Mouse (Mus musculus) embryo, embryonic 9.5 days (tissue): ENCODE data around the gene Msantd1.
A peak's percentile ranks its signal among the peaks of the same experiment; 100 is the strongest.
"Not testable (repeated sequence)": the region's sequence is repeated elsewhere in the genome, so short reads cannot be mapped to it uniquely, and the experiment has no call there.

Source experiments
- DNase-seq: peaks from one replicate; pipeline ENCODE4 v3.0.0-alpha.2; 2017; ENCODE audit errors: extremely low spot score

Msantd1 gene

DNA sequence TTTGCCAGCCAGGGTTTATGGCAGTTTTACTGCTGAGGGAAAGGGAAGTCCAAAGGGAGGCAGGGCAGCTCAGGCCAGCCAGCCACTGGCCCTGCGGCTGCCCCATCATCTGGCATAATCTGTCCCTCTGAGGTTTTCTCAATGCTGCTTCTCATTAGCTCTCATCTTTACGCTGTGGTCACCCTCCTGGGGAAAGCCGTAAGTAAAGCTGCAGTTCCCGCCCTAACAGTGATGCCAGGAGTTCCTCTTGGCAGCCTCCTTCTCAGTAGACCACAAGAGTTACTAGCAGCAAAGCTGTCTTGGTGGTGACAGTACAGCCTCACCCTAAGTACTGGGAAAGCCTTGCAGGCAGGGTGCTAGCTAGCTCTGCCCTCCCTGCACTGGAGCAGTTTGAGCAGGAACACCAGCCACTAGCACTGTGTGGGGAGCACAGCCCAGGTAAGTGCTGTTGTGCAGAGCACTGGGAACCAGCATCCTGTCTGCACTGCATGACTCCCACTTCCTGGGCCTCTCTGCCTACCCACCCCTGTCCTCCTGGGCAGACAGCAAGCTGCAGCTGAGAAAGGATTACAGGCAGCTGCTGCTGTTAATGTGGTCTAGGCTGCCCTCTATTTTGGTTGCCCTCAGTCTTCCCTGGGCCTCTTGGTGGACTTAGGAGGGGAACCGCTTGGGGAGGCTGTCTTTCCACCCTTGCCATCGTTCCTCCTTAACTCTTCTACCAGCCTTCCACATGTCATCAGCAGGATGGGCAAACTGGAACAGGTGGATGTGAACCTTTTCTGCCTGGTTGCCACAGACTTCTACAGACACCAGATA is at the start of gene Msantd1:
TSS of gene Msantd1 (plus strand) at position 103 of the 816 bp plus-strand sequence.
- DNase-seq = no peak

DNA sequence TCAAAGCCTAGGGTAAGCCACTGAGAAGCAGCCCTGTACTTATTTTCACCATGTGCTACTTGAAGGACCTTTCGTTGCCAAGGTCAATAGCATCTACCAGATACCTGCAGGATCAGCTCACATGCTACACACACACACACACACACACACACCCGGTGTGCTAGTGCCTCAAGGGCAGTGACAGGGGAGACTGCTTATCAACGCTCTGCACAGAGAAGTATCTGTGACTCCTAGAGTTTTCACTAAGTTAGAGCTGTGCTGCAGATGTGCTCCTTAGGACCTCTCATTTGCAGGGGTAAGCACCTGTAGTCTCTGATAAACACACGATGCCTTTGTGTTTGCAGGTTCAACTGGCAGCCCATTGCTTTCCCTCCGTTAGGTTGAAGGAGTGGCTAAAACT is 42.4 kb upstream of the Msantd1 start:
- no peak for DNase-seq

DNA sequence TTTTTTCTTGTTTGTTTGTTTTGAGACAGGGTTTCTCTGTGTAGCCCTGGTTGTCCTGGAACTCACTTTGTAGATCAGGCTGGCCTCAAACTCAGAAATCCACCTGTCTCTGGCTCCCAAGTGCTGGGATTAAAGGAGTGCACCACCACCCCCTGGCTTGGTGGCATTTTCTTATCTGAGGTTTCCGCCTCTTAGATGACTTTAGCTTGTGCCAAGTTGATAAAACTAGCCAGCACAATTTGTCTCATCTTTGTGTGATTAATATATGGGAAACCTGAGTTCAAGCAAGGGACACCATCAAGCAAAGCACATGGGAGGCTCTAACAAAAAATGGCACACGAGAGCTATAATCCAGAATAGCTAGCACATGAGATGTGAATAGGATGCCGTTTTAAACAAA is 27.5 kb upstream of the Msantd1 start:
- not testable (repeated sequence) for DNase-seq

DNA sequence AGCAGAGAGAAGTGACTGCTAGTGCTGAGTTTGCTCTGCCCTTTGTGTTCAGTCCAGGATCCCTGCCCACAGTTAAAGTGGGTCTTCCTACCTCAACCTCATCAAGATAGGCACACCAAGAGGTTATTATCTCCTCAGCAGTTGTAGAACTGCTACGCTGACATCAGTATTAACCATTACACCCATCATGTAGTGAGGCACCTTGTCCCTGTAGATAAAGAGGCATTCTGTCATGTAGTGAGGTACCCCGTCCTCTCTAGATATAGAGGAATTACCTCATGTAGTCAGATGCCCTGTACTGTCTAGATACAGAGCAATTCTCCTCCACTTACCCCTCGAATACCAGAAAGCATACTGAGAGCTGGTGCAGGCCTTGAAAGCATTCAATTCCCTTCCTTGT is 26.8 kb upstream of the Msantd1 start:
- DNase-seq = no peak

DNA sequence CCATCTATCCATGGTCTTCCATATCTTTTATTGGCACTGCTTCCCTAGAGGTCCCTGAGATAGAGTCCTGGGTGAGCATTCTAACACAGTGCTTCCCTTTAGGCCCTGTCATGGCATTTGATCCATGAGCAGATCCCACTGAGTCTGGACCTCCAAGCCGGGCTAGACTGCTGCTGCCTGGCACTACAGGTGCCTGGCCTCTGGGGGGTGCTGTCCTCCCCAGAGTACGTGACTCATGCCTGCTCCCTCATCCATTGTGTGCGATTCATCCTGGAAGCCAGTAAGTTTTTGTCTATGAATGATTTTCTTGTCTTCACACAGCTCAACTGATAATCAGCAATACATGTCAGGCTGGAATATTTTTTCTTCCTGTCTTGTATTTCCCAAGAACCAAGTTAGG is 22.6 kb upstream of the Msantd1 start:
- no peak for DNase-seq

DNA sequence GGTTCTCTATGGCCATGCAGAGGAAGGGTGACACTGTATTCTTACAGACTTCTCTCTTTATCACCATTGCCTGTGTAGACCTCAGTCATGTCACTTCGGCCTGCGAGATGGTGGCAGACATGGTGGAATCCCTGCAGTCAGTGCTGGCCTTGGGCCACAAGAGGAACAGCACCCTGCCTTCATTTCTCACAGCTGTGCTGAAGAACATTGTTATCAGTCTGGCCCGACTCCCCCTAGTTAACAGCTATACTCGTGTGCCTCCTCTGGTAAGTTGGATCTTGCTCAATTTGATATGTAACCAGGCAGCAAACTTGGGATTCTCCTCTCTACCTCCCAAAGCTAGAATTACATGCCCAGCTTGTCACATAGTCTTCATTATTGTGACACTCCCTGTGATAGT is 18.6 kb upstream of the Msantd1 start:
- no peak for DNase-seq

DNA sequence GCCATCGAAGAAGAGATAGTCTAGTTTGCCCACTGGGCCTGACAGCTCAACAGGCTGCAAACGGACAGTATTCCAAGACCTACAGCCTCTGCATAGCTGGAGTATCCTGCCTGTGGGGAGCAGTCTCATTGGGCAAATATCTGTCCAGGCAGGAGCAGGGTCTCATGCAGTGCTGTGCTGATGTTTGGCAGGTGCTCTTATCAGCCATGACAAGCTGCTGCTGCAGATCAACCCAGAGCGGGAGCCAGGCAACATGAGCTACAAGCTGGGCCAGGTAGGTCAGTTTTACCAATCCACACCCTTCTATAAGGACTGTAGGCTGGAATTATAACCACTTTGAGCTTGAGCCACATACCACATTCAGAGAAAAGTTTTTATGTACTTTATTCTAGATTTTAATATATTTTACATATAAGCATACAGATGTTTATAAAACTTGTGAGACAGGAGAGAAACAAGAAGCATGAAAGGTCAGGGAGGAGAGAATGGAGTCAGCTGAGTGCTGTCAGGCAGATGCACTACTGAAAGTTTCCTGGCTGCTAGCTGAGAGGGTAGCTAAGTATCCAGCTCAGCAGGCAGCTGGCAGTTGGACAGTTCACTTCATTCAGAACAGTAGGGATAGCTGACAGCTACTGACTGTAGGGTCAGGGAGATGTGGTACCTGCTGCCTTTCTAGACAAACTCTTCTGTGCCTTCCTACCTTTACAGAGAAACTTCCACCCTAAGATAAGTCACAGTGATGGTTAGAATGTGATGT is 10.9 kb upstream of the Msantd1 start:
- DNase-seq = no peak

DNA sequence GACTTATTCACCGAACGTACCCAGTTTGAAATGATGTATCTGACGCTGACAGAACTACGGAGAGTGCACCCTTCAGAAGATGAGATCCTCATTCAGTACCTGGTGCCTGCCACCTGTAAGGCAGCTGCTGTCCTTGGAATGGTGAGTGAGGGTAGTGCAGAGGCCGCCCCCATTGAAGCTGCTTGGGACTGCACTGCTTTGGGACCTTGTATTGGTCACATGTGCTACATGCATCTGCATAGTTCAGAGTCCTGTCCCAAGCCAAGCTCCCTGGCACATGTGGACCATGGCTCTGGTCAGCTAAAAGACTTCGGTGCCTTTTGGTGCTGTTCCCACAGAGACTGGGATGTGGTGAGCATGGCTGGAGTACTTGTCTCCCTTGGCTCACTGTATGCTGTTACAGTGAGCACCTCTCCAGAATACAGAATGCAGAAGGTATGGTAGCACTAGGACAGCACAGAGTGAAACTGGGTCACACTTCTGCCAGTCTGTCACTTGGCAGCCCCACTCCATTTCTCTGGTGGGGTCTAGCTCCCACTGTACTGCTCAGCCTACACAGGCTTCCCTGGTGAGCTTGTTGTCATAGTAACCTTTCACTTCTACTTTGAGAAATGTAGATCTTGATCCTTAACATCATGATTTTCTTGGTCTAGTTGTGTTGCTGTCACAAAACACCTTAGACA is 7.9 kb upstream of the Msantd1 start:
- no peak for DNase-seq

DNA sequence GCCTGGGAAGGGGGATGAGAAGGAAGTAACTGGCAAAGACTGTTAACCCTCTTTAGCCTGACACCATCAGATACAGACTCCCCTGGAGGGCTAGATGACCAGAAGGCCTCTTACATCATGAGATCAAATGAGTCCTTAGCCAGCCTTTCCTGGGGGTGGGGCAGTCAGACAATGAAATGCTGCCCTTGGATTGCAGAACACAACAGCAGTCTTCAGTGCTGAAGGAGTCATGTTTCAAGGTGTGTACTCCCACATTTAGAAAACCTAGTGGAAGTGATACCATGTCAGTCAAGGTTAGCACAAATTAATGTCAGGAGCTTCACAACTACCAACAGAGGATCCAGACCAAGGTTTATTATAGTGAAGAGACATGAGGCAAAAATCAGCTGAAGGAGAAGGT is 5.4 kb upstream of the Msantd1 start:
- no peak for DNase-seq

DNA sequence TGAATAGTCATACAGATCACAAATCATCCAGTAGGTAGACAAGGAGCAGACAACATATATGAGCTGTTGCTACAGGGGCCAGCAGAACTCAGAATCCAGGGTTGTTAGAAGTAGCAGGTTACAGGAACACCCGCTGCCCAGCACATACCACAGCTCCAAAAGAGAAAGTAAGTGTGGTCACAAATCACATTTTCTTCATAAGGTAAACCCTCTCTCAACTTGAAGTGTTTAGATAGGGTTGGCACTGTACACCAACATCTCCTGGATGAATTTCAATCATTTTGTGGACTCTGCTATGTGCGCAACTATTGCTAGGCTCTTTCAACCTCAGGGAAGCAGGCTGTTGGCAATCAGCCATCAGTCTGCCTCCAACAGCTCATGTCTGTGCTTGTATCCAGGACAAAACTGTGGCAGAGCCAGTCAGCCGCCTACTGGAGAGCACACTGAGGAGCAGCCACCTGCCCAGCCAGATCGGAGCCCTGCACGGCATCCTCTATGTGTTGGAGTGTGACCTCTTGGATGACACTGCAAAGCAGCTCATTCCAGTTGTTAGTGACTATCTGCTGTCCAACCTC is 4.9 kb upstream of the Msantd1 start:
- DNase-seq = no peak

DNA sequence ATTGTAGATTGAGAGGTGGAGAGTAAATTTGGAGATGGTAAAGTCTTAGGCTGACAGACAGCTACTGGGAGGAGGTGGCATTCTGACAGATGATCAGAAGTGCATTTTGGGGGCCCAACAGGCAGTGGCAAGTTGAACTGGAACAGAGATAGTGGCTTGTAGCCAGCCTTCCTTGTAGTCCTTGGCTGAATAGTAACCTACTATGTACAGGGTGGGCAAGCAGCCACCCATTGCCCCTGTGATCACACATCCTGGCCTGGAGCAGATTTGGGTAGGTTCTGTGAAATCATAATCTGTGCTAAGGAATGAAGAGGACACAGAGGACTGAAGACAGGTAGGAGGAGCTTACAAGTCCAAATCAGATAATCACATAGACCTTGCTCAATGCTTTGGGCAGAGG is 3.4 kb upstream of the Msantd1 start:
- no peak for DNase-seq

DNA sequence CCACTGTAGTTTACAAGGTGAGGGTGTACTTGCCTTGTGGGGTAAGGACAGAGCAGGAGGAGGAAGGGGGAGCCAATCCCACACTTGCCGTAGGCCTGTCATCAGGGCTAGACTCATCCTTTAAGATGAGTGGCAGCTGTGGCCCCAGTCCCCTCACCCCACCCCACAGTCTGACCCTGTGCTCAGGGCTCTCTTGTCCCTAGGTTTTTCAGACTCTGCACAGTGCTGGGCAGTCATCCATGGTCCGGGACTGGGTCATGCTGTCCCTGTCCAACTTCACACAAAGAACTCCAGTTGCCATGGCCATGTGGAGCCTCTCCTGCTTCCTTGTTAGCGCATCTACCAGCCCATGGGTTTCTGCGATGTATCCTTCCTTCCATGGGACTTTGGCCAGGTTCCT is 582 bp upstream of the Msantd1 start:
- no peak for DNase-seq

DNA sequence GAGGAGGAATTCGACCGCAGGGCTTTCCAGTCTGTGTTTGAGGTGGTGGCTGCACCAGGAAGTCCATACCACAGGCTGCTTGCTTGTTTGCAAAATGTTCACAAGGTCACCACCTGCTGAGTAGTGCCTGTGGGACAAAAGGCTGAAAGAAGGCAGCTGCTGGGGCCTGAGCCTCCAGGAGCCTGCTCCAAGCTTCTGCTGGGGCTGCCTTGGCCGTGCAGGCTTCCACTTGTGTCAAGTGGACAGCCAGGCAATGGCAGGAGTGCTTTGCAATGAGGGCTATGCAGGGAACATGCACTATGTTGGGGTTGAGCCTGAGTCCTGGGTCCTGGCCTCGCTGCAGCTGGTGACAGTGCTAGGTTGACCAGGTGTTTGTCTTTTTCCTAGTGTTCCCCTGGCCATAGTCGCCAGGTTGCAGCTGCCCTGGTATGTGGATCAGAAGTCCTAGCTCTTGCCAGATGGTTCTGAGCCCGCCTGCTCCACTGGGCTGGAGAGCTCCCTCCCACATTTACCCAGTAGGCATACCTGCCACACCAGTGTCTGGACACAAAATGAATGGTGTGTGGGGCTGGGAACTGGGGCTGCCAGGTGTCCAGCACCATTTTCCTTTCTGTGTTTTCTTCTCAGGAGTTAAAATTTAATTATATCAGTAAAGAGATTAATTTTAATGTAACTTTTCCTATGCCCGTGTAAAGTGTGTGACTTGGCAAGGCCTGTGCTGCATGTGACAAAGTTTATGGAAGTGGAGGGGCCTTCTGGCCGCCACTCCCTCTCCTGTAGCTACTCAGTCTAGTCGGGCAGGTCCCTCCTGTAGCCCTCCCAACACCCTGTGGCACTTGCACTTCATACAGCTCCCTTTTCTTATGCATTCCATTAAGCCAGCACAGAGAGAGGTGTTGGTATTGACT is 1.2 kb downstream of the Msantd1 start:
- no peak for DNase-seq

DNA sequence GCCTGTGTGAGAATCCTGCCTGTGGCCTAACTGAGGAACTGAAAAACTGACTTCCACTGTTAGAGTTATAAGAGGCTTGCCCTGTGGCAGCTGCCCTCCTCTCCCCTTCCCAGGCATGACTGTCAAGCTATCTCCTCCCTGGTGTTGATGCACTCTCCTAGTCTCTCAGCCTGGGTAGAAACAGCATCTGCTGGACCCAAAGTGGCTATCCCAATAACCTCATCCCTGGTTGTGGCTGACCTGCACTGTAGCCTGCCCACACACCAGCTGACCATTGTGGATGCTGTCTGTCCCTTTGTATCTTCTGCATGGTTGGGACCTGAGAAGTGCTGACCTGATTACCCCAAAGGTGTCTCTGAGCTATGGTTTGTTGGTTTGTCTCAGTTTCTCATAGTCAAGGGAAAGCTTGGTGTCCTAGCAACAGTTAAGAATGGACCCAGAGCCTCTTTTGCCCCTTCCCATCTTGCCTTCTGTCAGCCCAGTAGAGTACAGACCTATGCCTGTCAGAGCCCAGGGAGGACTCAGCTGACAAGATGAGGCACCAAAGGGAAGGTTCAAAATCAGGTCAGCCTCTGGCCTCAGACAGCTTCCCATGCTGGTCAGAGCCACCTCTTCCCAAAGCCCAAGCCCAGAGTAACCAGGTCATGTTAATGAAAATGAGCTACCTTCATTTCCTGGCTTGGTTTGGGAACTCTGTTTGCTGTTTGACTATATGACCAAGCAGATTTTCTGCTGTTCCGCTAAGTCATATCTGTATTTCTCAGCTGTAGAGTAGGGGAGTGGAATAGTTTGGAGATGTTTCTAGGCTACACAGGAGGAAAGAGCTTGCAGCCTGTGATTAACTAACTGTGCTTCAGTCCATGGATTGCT is 2.1 kb downstream of the Msantd1 start:
- no peak for DNase-seq

DNA sequence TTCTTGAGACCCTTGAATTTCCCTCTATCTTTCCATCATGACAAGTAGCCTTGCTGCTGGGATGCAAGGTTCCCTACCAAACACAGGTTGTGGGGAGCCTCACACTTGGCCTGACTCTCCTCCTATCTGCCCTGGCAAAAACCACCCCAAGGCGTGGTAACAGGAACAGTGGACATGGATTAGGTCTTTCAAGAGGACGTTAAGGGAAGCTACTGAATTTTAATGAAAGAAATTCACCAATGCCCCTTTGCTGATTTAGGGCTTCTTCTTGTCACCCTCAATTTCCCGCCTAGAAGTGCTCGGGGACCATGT is 2.6 kb downstream of the Msantd1 start:
- no peak for DNase-seq

DNA sequence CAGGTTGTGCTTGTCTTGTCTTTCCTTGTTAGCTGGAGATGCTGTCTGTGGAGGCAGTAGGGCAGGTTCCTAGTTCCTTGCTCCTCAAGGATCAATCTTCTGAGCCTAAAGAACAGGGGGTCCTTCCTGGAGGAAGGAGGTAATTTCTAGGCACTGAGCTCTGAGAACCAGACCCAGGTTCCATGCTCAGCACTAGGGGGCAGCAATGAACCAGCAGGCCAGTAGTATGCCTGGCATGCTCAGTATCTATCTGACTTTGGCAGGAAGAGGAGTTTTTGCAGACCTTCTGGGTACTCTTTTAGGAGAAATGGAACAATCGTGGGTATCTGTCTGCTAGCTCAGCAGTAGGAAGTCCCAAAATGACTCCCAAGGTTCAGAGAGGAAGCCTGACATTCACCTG is 8.0 kb downstream of the Msantd1 start:
- DNase-seq = peak; percentile 63

DNA sequence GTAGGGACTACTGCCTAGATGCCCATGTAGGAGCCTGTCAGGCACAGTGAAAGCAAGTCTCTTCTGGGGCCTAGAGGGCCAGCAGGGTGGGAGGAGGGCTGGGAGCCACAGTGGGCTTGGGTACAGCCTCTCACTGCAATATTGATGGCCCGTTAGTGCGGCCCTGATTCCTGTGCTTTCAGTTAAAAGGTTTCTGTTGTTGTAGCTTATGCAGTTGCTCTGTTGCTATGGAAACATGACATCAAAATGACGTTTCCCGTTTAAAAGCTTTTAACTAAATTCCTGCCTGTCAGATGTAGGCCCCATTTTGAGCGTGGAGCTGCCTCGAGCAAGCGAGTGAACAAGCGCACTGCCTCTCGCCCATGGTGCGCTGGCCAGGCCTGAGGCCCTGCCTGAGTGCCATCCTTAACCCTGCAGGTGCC is 9.4 kb downstream of the Msantd1 start:
- DNase-seq = no peak

DNA sequence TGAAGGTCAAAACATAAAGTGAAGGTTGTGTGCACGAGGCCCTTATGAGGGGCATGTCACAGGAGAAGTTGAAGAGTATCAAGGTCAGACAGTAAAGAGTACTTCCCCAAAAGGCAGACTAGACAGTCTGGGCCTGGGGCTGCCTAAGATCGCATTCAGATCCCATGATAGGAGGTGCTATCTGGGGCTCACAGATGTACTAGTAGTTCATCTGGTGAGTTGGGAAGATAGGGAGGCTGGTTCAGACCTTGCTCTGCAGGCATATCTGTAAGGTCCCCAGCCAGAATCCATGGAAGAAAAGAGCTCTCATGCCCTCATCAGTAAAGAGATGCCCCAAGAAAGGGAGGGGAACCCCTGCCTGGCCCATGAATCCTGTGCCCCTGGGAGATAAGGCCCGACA is 11.0 kb downstream of the Msantd1 start:
- no peak for DNase-seq

DNA sequence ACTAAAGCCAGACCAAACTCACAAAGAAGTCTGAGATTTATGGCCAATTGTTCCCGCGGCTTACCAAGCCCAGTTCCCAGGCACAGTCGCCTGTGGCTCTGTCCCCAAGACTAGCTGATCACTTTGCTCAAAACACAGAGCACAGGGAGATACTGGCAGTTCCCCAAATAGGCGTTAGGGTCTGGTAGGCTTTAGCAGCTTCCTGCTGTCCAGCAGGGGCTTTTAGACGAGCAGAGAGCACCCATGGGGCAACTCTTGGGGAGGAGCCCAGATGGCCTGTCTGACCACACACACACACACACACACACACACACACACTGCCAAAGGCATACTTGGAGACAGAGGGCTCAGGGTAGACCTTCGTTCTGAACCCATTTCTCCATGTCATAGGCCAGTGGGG is 14.7 kb downstream of the Msantd1 start:
- DNase-seq = no peak

DNA sequence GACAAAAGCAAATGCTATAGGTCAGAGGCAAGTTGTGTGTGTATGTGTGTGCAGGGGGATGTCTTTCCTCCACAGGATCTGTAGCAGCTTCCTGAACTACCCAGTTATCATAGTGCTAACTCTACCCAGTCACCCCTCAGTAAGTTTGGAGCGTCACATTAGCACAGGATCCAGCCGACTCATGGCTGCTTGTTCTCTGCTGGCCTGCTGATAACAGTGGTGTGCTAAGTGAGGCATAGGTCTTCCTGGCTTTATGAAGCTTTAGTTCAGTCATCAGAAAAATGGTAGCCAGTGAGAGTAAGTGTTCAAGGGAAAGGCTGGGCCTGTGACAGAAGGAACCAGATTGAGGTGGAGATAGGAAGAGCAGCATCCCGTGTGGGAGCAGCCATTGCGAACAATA is 16.1 kb downstream of the Msantd1 start:
- DNase-seq = no peak

DNA sequence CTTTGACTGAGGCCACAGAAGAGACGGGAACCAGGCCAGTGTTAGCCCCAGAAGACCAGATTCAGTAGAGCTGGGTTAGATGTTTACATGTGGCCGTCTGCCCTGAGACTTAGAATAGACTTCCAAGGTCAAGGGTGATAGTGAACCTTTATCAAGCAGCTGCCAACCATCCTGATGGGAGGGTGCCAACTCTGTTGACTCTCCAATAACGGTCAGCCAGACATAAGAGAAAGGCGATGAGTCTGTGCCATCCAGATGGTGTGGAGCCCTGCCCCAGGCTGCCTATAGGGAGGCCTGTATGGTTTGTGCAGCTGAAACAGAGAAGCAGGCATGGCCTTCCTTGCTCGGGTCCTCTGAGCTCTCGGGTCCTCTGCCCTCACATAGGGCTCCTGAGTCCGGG is 16.7 kb downstream of the Msantd1 start:
- DNase-seq = no peak
